Mouse (Mus musculus): ENCODE data around the gene Crispld2.

DNA sequence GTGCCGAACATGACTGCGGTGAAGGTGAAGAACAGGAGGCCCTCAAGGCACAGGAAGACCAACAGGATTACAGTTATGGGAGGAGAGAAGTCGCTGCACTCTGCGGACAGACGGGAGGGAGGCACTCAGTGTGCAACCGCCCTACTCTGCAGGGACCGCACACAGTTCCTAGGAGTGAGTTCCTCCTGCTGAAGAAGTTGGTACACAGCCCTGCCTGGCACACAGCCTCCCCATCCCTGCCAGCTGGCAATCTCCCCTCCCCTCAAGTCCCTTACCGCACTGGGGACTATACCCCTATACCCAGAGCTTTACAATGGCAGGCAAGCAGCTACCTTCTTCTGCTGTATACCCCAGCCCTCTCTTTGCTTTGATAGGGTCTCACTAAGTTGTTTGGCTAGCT, 91.0 kb downstream of the Crispld2 start:
- TF ChIP-seq CTCF (IDR thresholded peaks at IDR 0.05; ENCODE audit: extremely low read depth, insufficient read length, insufficient replicate concordance, low read depth, low read length) (no peak), POLR2A (IDR thresholded peaks at IDR 0.05; ENCODE audit: low read depth, low read length) (no peak)
